Mouse (Mus musculus) CD4-positive, CD25-positive, alpha-beta regulatory T cell, adult 4 months (primary cell): ENCODE data around the gene BC067074. TPM values are rescaled to one million over a fixed set of nuclear protein-coding genes. Genes with fewer than 3 reads are reported as not detected.
"Not testable (repeated sequence)": the region's sequence is repeated elsewhere in the genome, so short reads cannot be mapped to it uniquely, and the experiment has no call there.

Source experiments
- ATAC-seq: one replicate; pipeline ENCODE4 v1.8.0; 2017
- polyA plus RNA-seq, 2 experiments: library from polyadenylated mRNA; unstranded; fragments of 100-300 nt; shearing (Covaris generic); gene quantifications; one replicate each; pipeline ENCODE4 v1.2.1; 2017

BC067074 gene
- polyA plus RNA-seq, 2 experiments from 2014 or later, result not detected

GRCm38 (mm10) chr13:113378980-113379410 lies 86.0 kb downstream of the BC067074 start:
- ATAC-seq, result no peak

DNA sequence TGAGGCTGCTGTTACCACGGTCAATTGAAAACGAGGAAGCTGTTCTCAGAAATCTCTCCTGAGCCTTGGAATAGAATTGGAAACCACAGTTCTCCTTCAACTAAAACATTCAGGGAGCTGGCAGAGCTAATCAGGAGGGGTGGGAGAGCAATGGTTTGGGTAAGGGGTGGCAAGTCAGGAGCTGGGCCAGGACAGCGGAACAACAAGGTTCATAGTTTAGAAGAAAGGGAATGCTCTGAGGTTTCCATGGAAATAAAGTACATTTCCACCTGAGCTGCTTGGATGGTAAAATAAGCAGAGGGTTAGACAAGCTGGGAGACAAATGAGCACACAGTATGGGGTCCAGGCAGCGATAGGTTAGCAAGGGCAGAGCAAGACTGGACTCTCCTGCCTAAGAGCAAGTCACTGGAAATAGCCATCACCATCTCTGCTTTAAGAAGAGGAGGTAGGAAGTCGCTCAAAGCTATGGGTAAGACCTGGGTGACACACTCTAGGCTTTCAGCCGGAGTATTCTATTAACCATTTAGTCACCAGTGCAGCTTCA lies 86.9 kb downstream of the BC067074 start:
- ATAC-seq, result no peak

GRCm38 (mm10) chr13:113381710-113382109 lies 88.8 kb downstream of the BC067074 start:
- no peak for ATAC-seq

GRCm38 (mm10) chr13:113382201-113382600 lies 89.2 kb downstream of the BC067074 start:
- ATAC-seq, result no peak

- not testable (repeated sequence) for ATAC-seq
These were observed 89.8 kb downstream of the BC067074 start for GRCm38 (mm10) chr13:113382770-113383169.

DNA sequence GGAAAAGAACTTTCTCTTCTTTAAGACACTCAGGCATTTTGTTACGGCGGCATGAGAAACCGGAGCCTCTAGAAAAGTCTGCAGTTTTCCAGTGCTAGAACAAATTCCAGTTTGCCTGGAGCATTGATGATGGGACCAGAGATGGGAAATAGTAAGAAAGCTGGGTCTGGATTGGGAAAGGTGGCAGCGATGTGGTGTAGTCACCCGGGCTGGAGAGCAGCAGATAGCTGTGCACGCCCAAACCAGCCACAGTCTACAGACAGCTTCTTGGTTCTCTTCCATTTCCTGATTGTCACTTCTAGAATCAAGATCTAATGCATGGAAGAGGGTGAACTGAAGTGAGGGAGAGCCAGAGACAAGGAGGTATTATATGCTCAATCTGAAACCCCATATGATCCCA lies 100.4 kb downstream of the BC067074 start:
- ATAC-seq, result no peak

DNA sequence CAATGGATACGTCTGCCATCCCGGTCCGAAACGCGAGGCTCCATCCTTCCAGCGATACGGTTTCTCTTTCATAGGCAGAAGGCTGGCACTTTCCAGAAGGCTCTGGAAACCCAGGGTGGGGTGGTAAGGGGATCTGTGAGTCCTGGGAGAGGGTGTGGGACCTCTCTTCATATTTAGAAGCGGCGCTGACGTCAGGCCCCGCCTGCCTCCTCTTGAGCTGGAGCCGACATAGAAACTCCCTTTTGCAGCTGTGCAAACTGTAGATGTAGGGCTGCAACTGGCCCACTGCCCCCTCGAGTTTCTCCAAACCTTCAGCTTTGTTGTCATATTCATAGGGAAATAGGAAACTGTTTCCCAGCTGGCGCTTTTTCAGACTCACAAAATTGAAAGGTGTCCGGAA lies 101.6 kb downstream of the BC067074 start:
- no peak for ATAC-seq

- no peak for ATAC-seq
These were observed 104.1 kb downstream of the BC067074 start for GRCm38 (mm10) chr13:113397006-113397520.

DNA sequence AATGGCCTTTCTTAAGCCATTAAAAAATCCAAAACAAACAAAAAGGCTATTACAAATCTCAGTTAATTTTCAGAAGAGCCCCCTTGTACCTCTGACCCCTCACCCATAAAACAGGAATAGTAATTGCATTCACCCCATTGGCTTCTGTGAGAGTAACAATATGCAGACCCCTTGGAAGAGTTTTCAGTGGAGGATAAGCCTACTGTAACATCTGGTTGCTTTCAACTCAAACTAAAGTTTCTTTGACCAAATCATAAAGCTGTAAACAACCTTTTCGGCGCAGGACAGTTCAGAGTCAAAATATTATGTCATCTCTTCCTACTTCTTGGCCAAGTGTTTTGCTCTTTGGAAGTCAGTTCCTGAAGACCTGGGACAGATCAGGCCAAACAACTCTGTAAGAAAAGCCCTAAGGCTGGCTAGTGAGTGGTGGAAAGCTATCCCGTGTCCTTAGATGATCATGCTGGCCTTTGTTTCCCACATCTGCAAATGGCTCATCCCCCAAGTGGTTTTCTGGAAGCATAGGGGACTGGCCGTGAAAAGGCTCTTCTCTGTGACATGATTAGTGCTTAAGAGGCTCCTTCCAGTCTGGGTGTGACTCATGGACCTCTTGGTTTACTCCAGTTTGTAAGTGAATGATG lies 108.5 kb downstream of the BC067074 start:
- ATAC-seq, result no peak

DNA sequence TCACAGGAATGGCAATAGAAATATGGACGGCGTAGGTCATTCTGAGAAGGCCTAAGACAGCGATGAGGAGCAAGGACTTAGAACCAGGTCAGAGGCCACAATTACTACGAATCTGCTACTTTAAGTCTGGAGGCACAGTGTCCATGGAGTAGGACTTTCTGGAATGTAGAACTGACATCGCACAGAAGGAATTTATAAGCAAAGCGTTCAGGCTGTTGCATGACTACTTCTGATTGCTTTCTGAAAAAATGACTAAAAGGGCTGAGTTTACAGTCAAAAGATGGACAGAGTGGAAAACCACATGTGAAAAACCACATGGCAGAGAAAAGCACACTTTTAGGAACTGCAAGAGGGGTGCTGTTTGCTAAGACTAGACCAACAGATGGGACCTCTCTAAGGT lies 110.7 kb downstream of the BC067074 start:
- no peak for ATAC-seq

DNA sequence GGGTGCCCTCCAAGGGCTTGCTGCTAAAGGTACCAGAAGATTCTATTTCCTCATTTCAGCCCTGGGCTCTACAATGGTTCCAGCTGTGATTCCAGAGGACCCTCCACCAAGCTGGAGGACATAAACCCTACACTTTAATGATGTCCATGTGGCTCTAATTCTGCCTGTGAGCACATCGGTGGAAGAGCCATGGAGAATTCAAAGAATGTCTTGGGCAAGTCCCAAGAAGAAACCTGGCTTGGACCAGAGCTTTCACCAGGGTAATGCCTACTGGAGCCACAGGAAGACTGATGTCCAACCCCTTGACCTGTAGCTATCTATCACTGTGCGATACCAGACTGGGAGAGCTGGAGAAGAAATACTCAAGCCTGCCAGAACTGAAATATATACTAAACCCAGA lies 111.2 kb downstream of the BC067074 start:
- no peak for ATAC-seq

DNA sequence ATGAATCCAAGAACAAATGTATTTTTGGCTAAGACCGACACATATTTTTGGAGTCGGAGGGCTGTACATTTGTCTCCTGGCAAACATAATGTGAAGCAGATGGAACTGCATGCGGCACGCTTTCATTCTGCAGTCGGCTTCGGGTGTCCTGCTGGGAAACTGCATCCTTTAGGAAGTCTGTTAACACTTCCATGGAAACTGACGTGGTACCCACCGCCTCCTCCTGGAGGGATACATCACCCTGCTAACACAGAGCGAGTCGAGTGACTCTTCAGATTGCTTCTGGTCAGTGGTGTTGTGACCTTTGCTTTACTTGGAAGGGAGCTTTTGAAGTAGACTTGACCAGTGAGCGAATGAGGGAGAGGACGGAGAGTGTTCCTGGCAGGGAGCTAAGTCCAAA lies 117.0 kb downstream of the BC067074 start:
- ATAC-seq, result no peak

DNA sequence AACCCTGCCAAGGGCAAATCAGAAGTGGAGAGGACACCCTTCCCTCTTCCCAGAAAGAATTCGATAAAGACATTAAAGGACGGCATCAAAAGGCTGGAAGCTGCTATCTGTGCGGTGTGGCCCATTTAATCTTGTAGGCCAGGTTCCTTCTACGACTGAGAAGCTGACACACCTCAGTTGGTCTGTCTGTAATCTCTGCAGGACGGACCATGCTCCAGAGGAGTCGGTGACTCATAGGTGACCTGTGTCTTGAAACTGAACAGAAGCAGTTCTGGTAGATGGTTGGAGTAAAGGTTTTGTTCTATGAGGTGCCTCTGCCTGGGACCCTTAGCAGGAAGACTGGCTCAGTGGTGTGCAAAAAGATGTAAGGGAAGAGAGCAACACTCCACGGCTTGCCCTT lies 122.6 kb downstream of the BC067074 start:
- ATAC-seq, result no peak

GRCm38 (mm10) chr13:113416986-113417385 lies 124.0 kb downstream of the BC067074 start:
- no peak for ATAC-seq

DNA sequence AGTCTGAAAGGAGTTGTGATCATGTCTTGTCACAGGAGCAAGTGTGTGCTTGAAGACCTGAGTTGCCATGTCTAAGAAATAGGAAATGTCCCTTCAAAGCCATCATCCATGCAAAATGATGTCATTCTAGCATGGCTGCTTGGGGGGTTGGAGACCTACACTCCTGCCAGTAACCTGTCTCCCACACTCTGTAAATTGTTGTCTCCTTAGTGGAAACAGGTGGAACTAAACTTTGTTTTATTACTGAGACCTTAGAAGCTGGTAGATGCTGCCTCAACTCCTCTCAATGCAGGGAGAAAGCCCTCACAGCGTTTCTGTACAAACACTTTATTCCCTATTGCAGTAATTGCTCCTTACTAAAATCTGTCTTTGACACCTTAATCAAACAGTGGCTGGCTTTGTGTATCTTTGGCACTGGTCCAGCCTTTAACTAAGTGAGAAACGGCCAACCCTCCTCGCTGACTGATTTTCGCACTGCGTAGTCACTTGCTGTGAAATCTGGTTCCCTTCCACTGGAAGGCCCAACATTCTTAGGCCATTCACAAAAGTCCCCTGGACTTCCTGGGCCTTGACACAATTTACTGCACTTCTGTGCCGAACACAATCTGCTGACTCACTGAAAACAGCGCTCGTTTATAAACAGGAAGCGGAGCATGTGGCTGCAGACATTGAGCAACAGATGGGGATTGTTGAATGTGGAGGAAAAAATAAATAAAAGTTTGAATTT lies 125.0 kb downstream of the BC067074 start:
- ATAC-seq, result no peak

DNA sequence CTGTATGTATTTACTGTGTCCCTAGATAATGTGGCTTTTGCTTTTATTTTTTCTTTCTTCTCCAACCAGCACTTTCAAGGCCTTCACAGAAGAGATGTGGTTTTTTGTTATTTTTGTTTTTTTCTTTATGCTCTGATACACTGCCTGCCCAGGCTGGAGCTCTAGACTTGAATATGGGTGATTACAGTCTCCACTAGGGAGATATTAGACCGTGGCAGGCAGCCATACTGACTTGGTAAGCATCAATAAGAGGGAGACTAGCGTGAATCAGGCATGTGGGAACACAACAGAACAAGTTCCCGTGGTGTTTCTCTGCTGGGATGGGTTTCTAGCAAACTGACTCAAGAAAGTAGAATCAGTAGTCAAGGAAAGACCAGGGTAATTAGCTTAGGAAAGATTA lies 125.7 kb downstream of the BC067074 start:
- ATAC-seq, result no peak

DNA sequence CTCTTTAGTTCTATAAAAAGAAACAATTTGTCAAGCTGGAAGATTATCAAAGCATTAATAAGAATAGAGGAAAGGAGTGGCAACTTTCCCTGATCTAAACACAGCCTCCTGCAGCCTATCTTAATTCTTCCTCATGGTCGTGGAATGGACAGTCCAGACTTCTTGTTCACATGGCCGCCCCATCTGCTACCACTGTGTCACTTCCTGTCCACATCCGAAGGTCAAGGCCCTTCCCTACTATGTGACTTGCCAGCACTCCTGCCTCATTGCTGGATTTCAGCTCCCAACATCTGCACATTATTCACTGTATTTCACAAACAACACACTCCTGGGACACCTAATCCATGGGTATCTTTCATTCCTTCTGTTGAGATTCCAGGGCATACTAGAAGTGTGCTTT lies 128.5 kb downstream of the BC067074 start:
- no peak for ATAC-seq

DNA sequence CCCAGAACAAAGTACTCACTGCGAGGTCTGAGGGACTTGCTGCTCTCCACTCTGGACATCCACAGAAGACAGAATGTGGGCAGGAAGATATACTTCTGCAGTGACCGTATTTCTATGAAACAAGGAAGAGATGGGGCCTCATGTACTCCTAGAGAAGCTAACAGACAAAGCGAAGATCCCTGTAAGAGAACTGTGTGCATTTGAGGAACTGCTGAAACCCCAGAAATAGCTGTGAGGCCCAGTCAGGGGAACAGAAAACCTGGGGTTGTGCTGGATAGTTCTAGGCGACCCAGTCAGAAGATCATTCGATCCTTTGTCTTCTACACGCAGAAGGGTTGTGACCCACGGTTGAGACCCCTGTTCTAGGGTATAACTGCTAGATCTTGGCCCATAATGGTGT lies 130.9 kb downstream of the BC067074 start:
- no peak for ATAC-seq

GRCm38 (mm10) chr13:113425907-113426306 lies 132.9 kb downstream of the BC067074 start:
- ATAC-seq, result no peak
